Mouse (Mus musculus) midbrain, embryonic 13.5 days (tissue): ENCODE measurements around the gene Adssl1. TPM values are rescaled to one million over a fixed set of nuclear protein-coding genes. Genes with fewer than 3 reads are reported as not detected.

ENCODE experiments used
- ATAC-seq: fragments of 200-750 bp; cut with Nextera tagmentation; 2 replicates; pipeline ENCODE4 v1.8.0; 2017; ENCODE audit warnings: mild to moderate bottlenecking, moderate TSS enrichment, moderate library complexity
- H3K27ac ChIP-seq: fragments of 300-500 bp; sonication (generic); 2 replicates; pipeline ENCODE4 v1.5.1; 2015; ENCODE audit warnings: inconsistent platforms, mild to moderate bottlenecking, moderate library complexity
- H3K27me3 ChIP-seq: fragments of 300-500 bp; sonication (generic); 2 replicates; pipeline ENCODE4 v1.6.1; 2015; ENCODE audit warnings: mild to moderate bottlenecking, inconsistent platforms
- H3K36me3 ChIP-seq: fragments of 300-500 bp; sonication (generic); 2 replicates; pipeline ENCODE4 v1.6.1; 2015; ENCODE audit warnings: mild to moderate bottlenecking, inconsistent platforms
- H3K4me1 ChIP-seq: fragments of 300-500 bp; sonication (generic); replicated peaks from 2 replicates; pipeline ENCODE4 v1.6.1; 2015; ENCODE audit warnings: inconsistent platforms
- H3K4me2 ChIP-seq: fragments of 300-500 bp; sonication (generic); replicated peaks from 2 replicates; pipeline ENCODE4 v1.6.1; 2015; ENCODE audit warnings: moderate library complexity, mild to moderate bottlenecking, inconsistent platforms
- H3K4me3 ChIP-seq: fragments of 300-500 bp; sonication (generic); replicated peaks from 2 replicates; pipeline ENCODE4 v1.5.1; 2015; ENCODE audit warnings: mild to moderate bottlenecking, inconsistent platforms
- H3K9ac ChIP-seq: fragments of 300-500 bp; sonication (generic); replicated peaks from 2 replicates; pipeline ENCODE4 v1.6.1; 2015; ENCODE audit warnings: mild to moderate bottlenecking, inconsistent platforms
- H3K9me3 ChIP-seq: fragments of 300-500 bp; sonication (generic); 2 replicates; pipeline ENCODE4 v1.6.1; 2016; ENCODE audit warnings: mild to moderate bottlenecking, inconsistent platforms
- WGBS: fragments of 180-500 bp; shearing (Covaris S2); methylation state at CpG from one replicate; pipeline ENCODE4 v1.1.7; 2015; 5-methylcytosine and 5-hydroxymethylcytosine counted together
- polyA plus RNA-seq: library from polyadenylated mRNA; unstranded; fragments of >200 nt; fragmentation: Nextera tagmentation; extraction: Ambion mirVana; gene quantifications from 2 replicates; pipeline ENCODE4 v1.2.1, GENCODE M21; 2015

Adssl1 gene
- 1.1 and 1.5 TPM in 2 replicates for polyA plus RNA-seq

DNA sequence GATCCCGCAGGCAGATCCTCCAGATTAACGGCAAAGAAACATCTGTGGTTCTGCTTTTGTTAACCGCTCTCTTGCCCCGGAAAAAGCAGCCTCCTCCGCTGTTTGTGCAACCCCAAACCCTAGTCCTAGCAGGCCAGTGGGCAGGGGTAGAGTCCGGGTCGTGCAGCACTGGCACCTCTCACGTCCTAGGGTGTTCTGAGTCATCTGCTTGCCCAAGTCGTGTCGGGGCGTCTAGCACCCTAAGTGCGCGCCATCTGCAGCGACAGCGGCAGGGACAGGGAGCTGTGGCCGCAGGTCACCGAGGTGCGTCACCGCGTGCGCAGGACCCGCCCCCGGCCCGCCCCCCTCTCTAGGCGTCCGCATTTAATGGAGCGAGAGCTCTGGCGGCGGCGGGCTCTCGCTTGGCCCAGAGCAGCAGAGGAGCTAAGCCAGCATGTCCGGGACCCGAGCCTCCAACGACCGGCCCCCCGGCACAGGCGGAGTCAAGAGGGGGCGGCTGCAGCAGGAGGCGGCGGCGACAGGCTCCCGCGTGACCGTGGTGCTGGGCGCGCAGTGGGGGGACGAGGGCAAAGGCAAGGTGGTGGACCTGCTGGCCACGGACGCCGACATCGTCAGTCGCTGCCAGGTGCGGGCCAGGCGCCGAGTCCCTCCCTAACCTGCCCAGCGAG, at the start of gene Adssl1:
Gene Adssl1 (plus strand): TSS at position 360 of the 668 bp plus-strand sequence.
- H3K9ac ChIP-seq, result peak within 1 kb of the TSS; percentile 73
- ATAC-seq, result peak; percentile 65
- peak within 1 kb of the TSS; percentile 54 for H3K4me3 ChIP-seq
- H3K4me2 ChIP-seq, result peak within 1 kb of the TSS; percentile 97
- no peaks in the 10 kb centered on the region for H3K36me3 ChIP-seq
- H3K27ac ChIP-seq, result no peak within 1 kb of the TSS
- no peaks in the 10 kb centered on the region for H3K9me3 ChIP-seq
- H3K27me3 ChIP-seq, result peaks cover 49% of the 10 kb centered on the region
- WGBS, result under 1% methylated on average over 42 of the region's 56 CpGs
- peaks cover 27% of the 10 kb centered on the region for H3K4me1 ChIP-seq

DNA sequence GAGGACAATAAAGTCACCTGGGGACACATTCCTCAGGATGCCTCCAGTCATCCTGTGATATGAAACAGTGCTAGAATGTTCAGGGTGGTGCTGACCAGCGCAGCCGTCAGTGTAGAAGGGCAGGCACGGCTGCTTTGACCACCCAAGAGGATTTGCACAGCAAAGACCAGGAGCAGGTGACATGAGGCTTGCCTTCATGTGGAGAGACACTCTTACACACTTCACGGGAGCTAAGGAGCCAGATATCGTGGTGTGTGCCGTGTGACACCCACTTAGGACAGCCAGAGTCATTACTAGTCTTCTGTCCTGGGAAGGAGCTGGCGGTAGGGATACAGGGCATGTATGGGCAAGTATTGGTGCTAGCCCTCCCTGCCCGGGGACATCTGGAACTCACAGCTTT, 49.7 kb upstream of the Adssl1 start:
- no peak for ATAC-seq
- Histone ChIP-seq H3K27me3 (no peaks in the 10 kb centered on the region), H3K9ac (no peak overlapping the region), H3K9me3 (no peaks in the 10 kb centered on the region), H3K4me3 (no peak overlapping the region), H3K4me2 (no peak overlapping the region), H3K36me3 (no peaks in the 10 kb centered on the region), H3K27ac (no peak overlapping the region), H3K4me1 (no peaks in the 10 kb centered on the region)
- WGBS, result 94% methylated on average over 8 of the region's 8 CpGs

DNA sequence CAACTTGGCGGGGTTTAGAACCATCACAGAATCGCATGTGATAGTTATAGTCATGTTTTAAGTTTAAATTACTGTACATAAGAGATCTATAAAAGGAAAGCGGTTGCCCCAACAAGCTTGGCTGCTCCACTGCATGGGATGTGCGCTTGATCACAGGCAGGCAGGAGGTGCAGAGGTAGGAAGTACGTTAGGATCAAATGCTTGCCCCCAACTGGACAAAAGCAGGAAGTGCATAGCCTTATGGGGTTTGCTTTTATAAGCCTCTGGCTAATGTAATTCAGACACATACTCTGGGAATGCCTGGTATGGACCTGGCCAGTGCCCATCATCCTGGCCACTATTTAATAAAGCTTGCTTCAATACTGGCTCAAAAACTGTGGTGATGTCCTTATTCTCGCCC, 48.8 kb upstream of the Adssl1 start:
- H3K4me1 ChIP-seq, result peaks cover under 1% of the 10 kb centered on the region
- H3K9ac ChIP-seq, result no peak overlapping the region
- H3K9me3 ChIP-seq, result no peaks in the 10 kb centered on the region
- no peaks in the 10 kb centered on the region for H3K36me3 ChIP-seq
- no peak overlapping the region for H3K27ac ChIP-seq
- no peaks in the 10 kb centered on the region for H3K27me3 ChIP-seq
- no peak overlapping the region for H3K4me2 ChIP-seq
- H3K4me3 ChIP-seq, result no peak overlapping the region
- ATAC-seq, result no peak
- WGBS, result 70% methylated on average over 6 of the region's 6 CpGs

DNA sequence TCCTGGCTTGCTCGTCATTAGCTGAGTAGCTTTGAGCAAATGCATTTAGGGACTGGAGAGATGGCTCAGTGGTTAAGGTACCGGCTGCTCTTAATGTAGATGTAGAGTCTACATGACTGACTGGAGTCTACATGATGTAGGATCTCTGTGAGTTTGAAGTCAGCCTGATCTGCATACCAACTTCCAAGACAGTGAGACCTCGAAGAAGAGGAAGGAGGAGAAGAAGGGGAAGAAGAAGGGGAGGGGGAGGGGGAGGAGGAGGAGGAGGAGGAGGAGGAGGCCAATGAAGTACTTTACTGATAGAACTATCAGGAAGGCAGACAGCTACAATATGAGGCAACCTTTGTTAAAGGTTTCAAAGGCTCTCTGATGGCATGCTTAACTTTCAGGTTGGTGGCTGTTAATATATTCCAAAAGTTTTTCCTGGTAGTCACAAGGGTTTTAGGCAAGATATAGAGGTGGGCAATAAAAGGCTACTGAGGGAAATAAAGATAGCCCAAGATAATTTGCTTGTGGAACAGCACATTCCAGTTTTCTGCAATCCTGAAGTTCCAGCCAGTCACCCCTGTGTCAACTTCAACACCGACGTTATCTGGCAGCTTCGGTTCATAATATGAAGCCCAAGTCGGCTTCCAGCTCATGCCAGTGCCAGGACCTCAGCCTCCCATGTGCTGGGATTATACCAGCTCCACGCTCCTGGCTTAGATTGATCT, 44.4 kb upstream of the Adssl1 start:
- 86% methylated on average over 8 of the region's 8 CpGs for WGBS
- Histone ChIP-seq H3K9me3 (no peaks in the 10 kb centered on the region), H3K27ac (no peak overlapping the region), H3K36me3 (no peaks in the 10 kb centered on the region), H3K4me1 (peaks cover 7% of the 10 kb centered on the region), H3K27me3 (no peaks in the 10 kb centered on the region), H3K4me3 (no peak overlapping the region), H3K4me2 (no peak overlapping the region), H3K9ac (no peak overlapping the region)
- no peak for ATAC-seq

DNA sequence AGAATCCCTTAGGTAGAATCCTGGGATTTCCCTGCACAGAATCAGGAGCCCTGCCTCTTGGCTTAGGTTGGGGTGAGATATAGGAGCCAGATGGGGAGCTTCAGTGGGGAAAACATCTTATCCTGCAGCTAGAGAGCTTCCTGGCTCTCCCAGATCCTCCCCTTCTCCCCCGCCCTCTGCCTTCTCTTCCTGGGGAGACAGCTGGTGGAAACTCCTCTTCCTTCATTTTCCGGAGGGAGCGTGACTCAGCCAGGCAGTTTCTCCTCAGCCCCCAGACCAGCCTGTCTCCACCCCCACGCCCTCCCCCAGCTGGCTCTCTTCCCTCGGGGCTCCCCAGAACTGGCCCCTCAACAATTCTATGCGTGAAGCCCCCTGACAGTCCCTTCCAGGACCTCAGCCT, 43.5 kb upstream of the Adssl1 start:
- H3K9me3 ChIP-seq, result no peaks in the 10 kb centered on the region
- no peak overlapping the region for H3K4me2 ChIP-seq
- no peak overlapping the region; the same call in 1 of the 2 replicates for H3K27ac ChIP-seq
- WGBS, result 21% methylated on average over 6 of the region's 6 CpGs
- H3K27me3 ChIP-seq, result no peaks in the 10 kb centered on the region
- H3K9ac ChIP-seq, result no peak overlapping the region; the same call in 1 of the 2 replicates
- no peak for ATAC-seq
- peaks cover 7% of the 10 kb centered on the region for H3K4me1 ChIP-seq
- no peaks in the 10 kb centered on the region for H3K36me3 ChIP-seq
- no peak overlapping the region for H3K4me3 ChIP-seq

DNA sequence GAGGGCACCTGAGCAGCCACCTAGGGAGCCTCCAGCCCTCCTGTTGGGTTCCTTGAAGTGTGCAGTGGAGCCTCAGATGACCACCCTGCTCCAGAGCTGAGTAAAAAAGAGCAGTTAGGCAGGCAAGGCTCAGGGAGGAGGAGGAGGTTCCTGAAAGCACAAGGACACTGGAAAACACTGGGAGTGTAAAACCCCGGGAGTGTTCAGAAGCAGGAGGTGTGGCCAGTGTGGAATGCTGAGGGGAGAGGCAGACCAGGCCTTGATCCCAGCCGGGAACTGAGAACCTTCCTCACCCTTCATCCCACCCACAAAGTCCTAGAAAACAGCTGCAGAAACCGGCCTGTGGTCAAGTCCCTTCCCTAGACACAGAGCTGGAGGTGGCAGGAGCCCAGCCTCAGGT, 43.1 kb upstream of the Adssl1 start:
- H3K4me3 ChIP-seq, result no peak overlapping the region
- ATAC-seq, result no peak
- no peaks in the 10 kb centered on the region for H3K27me3 ChIP-seq
- peaks cover 7% of the 10 kb centered on the region for H3K4me1 ChIP-seq
- WGBS, result 8% methylated on average over 3 of the region's 3 CpGs
- no peaks in the 10 kb centered on the region for H3K36me3 ChIP-seq
- H3K27ac ChIP-seq, result no peak overlapping the region; the same call in 1 of the 2 replicates
- H3K9me3 ChIP-seq, result no peaks in the 10 kb centered on the region
- no peak overlapping the region; the same call in 1 of the 2 replicates for H3K9ac ChIP-seq
- H3K4me2 ChIP-seq, result no peak overlapping the region

DNA sequence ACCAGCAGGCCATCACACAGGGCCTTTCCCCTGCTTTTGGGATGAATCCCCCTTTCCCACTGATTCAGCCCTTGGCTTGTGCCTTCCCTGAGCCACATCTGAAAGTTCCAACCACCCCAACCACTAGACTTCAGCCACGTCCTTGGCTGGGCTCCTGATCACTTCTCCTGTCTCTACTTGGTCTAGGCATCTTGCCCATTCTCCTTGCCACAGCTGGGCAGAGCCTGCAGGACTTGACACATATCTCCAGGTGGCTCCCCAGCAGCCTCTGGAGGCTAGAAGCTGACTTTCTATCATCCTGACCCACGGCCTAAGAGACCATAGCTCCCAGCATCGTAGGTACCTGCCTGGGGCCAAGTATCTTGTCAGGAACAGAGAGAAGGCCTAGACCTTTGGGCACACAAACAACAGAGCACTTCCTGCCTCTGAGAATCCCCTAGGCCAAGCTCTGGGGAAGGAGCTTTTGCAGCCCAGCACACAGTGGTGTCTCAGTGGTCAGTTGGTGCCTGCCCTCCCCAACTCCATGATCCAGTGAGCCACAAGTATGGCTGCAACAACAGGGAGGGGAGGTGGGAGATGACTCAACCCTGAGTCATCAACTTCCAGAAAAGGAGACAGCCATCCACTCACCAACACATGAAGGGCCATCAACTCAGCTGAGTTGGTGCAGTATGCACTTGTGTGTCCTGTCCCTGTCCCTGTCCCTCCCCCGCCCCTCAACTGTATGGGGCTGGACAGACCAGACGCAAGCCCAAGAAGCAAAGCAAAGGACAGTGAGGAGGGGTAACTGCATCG, 41.4 kb upstream of the Adssl1 start:
- no peak for ATAC-seq
- no peaks in the 10 kb centered on the region for H3K9me3 ChIP-seq
- no peaks in the 10 kb centered on the region for H3K36me3 ChIP-seq
- H3K9ac ChIP-seq, result no peak overlapping the region
- no peaks in the 10 kb centered on the region for H3K27me3 ChIP-seq
- H3K4me3 ChIP-seq, result no peak overlapping the region
- no peak overlapping the region for H3K27ac ChIP-seq
- peaks cover 7% of the 10 kb centered on the region for H3K4me1 ChIP-seq
- H3K4me2 ChIP-seq, result no peak overlapping the region
- whole genome bisulfite sequencing, result 70% methylated on average over 6 of the region's 6 CpGs

DNA sequence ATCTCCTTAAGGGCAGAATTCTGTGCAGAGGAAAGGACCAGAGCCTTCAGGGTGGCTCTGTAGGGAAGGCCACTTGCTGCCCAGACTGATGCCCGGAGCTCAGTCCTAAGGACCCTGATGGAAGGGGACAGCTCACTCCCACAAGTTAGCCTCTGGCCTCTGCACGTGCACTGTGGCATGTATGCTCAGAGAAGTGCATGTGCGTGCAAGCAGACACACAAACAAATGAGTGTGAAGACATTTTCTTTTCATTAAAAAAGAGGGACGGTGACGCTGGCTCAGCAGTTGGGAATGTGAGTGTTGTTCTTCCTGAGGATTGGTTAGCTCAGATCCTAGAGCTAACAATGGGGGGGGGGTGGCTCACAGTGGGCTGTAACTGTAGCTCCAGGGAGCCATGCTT, 40.4 kb upstream of the Adssl1 start:
- no peak for ATAC-seq
- no peak overlapping the region for H3K27ac ChIP-seq
- H3K27me3 ChIP-seq, result no peaks in the 10 kb centered on the region
- peaks cover 7% of the 10 kb centered on the region for H3K4me1 ChIP-seq
- H3K9ac ChIP-seq, result no peak overlapping the region
- H3K4me2 ChIP-seq, result no peak overlapping the region
- no peaks in the 10 kb centered on the region for H3K9me3 ChIP-seq
- no peak overlapping the region for H3K4me3 ChIP-seq
- 46% methylated on average over 5 of the region's 5 CpGs for WGBS
- H3K36me3 ChIP-seq, result no peaks in the 10 kb centered on the region

DNA sequence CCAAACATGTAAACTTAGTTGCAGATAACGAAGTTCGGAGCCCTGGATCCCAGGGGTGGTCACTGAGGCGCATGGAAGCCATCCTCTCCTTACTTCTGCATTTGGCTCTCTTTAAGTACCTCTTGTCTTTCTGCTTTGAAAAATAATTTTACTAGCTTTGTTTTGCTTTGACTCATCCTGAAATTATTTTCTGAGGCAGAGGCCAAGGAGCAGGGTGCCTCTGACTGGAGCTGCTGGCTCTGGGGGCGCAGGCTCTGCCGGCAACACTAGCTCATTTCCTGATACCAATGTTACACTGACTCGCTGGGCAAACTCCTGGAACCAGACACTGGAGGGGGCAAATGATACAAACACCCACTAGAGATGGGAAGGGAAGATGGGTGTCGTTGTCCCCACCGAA, 39.9 kb upstream of the Adssl1 start:
- H3K36me3 ChIP-seq, result no peaks in the 10 kb centered on the region
- no peaks in the 10 kb centered on the region for H3K27me3 ChIP-seq
- H3K9ac ChIP-seq, result no peak overlapping the region
- no peak overlapping the region for H3K4me2 ChIP-seq
- H3K27ac ChIP-seq, result no peak overlapping the region
- WGBS, result 87% methylated on average over 8 of the region's 8 CpGs
- no peak for ATAC-seq
- no peak overlapping the region for H3K4me3 ChIP-seq
- H3K4me1 ChIP-seq, result peaks cover 7% of the 10 kb centered on the region
- H3K9me3 ChIP-seq, result no peaks in the 10 kb centered on the region

DNA sequence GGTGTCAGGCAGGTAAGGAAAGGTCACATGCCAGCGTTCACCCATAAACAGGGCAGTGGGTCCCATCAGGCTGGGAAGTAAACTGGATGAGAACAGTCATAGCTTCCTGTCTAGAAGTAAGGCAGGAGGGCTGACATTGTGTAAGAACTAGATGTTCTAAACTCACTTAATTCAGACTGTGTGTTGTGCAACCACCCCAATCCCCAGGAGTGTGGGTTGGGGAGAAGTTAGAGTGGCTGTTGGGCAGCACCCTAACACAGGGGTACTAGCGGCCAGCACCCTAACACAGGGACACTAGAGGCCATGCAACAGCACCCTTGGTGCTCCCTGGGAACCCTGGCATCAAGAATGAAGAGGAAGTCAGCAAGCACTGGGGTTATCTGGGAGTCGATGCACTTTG, 38.7 kb upstream of the Adssl1 start:
- Histone ChIP-seq H3K9me3 (no peaks in the 10 kb centered on the region), H3K27me3 (peaks cover 2% of the 10 kb centered on the region; the same call in 1 of the 2 replicates), H3K27ac (no peak overlapping the region), H3K4me3 (no peak overlapping the region), H3K4me1 (peaks cover 6% of the 10 kb centered on the region), H3K36me3 (no peaks in the 10 kb centered on the region), H3K4me2 (no peak overlapping the region), H3K9ac (no peak overlapping the region)
- WGBS, result 88% methylated on average over 3 of the region's 3 CpGs
- no peak for ATAC-seq

DNA sequence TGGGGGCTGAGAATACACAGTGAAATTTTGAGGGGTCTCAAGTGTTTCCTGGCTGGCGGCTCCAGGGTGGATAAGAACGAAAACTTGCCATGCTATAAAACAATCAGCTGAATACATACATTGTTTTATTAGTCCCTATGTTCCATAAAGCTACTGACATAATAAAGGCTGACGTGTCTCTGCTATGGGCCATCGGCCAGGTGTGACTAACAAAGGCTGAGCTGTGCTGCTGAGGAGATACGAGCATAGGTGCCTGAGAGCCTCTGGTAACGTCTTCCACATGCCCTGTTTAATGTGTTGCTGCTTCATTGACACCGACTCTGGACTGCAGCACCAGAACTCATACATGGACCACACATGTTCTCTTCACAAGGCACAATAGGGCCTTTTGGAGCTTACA, 34.9 kb upstream of the Adssl1 start:
- no peaks in the 10 kb centered on the region for H3K9me3 ChIP-seq
- no peak overlapping the region for H3K27ac ChIP-seq
- H3K4me2 ChIP-seq, result no peak overlapping the region
- no peak for ATAC-seq
- 81% methylated on average over 7 of the region's 7 CpGs for WGBS
- no peak overlapping the region for H3K4me3 ChIP-seq
- H3K4me1 ChIP-seq, result peaks cover 16% of the 10 kb centered on the region
- H3K27me3 ChIP-seq, result peaks cover 40% of the 10 kb centered on the region
- no peaks in the 10 kb centered on the region for H3K36me3 ChIP-seq
- H3K9ac ChIP-seq, result no peak overlapping the region

DNA sequence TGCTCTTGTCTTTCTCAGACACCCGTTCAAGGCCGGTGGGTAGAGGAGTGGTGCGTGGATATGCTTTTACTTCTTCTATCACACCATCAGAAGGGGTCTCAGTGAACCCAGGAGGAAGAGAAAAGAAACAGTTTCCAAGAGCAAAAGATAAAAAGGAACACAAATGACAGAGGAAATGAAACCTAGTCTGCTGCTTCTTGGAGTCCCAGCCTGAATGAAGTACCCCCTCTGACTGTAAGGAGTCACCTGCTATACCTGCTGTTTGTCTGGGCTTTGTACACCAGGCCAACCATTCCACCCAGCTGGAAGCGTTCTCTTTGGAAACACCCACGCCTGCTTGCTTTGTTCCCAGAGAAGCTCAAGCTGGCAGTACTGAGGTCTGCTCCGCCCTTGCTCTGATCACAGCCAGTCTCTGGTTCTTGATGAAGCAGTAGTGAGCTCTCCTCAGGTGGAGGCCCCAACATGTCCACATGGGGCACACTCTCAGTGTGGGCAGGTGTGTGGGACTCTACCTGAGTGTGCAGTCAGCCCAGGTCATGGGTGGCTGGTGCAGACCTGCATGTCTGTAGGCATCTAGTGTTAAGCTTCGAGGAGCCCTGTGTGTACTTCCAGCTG, 33.8 kb upstream of the Adssl1 start:
- no peak for ATAC-seq
- H3K27me3 ChIP-seq, result peaks cover 51% of the 10 kb centered on the region
- H3K4me3 ChIP-seq, result no peak overlapping the region
- H3K4me2 ChIP-seq, result no peak overlapping the region
- WGBS, result 70% methylated on average over 7 of the region's 7 CpGs
- no peak overlapping the region for H3K27ac ChIP-seq
- peaks cover 16% of the 10 kb centered on the region for H3K4me1 ChIP-seq
- H3K9me3 ChIP-seq, result no peaks in the 10 kb centered on the region
- H3K9ac ChIP-seq, result no peak overlapping the region
- H3K36me3 ChIP-seq, result no peaks in the 10 kb centered on the region
